Mouse (Mus musculus) ovary, postnatal 14 days (tissue): ENCODE results near the gene Wdr59.
"Not testable (repeated sequence)": the region's sequence is repeated elsewhere in the genome, so short reads cannot be mapped to it uniquely, and the experiment has no call there.

ENCODE experiments used
- DNase-seq: peaks from one replicate; pipeline ENCODE4 v3.0.0; 2022; ENCODE audit warnings: low spot score

Gene Wdr59

DNA sequence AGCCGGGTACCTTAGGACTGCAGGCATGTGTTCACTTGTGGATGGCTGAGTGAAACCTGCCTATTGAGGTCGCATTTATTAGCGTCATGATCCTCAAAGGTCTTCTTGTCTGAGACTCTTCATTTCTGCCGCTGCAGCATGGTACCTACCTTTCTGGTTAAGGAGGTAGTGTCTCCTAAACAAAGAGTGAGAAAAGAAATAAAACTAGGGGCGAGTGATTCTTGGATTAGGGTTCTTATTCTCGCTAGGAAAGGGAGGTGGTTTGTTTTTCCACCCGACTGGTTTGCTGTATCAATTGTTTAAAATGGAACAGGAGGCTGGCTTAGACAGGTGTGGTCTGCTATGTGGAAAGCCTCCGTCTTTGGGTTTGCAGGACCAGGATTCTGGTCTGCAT, 15.9 kb upstream of the Wdr59 start:
- DNase-seq: no peak

DNA sequence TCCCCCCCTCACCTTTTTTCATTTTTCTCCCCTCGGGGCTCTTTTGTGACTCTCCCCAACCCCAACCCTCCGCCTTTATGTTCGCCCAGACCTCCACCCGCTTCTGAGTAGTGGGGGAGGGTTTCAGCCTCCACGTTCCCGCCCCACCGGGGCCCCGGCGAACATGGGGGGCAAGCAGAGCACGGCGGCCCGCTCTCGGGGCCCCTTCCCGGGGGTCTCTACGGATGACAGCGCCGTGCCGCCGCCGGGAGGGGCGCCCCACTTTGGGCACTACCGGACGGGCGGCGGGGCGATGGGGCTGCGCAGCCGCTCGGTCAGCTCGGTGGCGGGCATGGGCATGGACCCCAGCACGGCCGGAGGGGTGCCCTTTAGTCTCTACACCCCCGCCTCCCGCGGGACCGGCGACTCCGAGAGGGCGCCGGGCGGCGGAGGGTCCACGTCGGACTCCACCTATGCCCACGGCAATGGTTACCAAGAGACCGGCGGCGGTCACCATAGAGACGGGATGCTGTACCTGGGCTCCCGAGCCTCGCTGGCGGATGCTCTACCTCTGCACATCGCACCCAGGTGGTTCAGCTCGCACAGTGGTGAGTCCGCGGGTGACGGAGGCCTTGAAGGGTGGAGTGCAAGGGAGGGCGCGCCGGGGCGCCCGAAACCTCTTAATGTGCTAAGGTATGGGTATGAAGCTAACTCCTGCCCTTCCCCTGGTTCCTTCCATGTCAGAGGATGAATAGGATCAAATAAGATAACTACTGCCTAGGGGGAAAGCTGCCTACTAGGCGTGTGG, 15.3 kb upstream of the Wdr59 start:
- no peak for DNase-seq

GRCm38 (mm10) chr8:111536031-111536977, 14.4 kb upstream of the Wdr59 start, which contains the start of gene Znrf1:
Gene Znrf1 (plus strand): TSS chr8:111536097.
- peak; percentile 60 for DNase-seq

DNA sequence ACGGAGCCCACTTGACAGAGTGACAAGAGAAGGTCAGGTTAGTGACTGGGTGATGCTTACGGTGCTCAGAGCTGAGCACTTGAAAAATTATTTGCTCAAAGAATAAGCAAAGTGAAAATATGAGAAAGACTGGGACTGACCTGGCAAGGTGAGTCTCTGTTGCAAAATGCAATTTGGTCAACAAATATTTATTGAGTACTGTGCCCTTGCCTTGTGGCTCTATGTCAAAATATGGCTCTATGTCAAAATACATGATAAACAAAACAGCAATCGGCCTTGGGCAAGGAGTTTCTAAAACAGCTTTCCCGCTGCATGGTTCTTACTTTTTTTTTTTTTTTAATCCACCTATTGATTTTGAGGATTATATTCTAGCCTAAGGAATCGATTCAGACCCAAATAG, 13.6 kb upstream of the Wdr59 start:
- DNase-seq: no peak

- no peak for DNase-seq
Measured at GRCm38 (mm10) chr8:111533503-111533902, 11.6 kb upstream of the Wdr59 start.

GRCm38 (mm10) chr8:111531621-111532020, 9.7 kb upstream of the Wdr59 start:
- no peak for DNase-seq

DNA sequence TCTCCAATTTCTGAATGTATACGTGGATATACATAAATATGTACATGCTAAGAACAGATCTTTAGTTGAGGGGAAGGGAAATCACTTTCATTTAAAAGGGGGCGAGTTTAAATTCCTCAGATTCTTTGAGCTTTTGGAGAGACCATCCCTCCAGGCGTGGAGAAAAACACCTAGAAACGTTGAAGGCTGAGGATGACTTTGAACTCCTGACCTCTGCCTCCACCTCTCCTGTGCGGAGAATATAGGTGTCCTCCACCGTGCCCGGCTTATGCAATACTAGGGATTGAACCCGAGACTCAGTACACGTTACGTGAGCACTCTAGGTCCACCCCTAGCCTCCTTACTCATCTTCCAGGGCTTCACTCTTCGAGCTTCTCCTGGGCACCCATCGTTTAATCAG, 9.3 kb upstream of the Wdr59 start:
- DNase-seq: no peak

DNA sequence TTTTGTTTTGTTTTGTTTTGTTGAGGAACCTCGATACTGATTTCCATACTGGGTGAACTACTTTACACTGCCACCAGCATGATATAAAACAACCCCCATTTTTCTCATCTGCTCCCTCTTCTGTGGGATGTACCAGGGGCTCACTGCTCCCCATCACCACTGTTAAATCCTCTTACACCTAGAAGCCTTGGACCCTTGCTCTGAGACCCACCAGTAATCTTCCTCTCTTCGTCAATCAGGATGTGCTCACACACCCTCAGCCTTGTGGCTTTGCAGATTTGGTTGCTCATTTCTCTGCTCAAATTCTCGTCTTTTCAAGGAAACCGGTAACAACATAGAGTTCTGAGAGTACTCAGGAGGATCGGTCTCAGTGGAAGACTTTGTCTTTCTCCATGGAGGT, 6.2 kb upstream of the Wdr59 start:
- DNase-seq: no peak

DNA sequence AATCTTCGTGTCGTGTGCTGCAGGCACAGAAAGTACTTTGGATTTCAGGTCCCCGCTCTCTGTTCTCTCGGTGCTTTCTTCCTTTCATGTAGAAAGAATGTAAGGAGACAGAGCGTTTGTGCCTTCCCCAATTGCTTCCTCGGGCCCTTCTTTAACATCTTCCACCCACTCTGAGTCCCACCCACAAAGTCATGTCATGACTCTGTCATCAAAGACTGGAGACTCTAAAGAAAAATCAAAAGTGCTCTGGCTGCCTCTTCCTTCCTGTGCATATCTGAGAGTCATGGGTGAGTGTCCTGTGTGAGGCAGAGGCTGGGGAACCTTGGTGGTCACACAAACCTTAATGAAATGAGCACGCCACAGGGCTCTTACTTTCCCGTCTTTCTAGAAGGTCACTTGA, 5.3 kb upstream of the Wdr59 start:
- no peak for DNase-seq

DNA sequence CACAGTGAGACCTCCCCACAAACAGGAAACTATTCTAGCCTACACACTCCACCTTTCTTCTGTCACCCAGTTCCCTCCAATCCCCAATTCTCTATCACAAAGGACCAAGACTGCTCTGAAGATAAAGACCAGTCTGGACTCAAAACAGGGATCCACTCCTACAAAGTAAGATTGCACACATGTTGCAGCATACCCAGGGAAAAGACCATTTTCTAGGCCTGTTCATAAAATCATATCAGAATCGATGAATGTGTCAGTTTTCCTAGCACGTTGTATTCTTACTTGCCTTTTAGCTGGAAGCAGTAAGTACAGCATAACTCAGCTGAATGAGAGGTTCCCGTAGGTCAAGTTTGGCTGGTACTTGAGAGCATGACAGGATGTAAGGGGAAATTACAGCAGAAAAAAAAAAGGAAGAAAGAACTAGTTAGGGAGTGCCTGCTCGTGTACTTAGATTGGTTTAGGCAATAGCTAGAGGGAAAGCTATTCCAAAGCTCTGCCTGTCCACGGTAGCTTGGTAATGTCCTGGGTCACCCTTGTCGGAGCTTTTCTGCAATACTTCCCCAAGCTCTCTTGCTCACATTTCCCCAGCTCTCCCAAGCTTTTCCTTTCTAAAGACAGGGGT, 4.6 kb upstream of the Wdr59 start:
- DNase-seq: no peak

- no peak for DNase-seq
Measured at GRCm38 (mm10) chr8:111517466-111517865, 4.4 kb downstream of the Wdr59 start.

- no peak for DNase-seq
Measured at GRCm38 (mm10) chr8:111516451-111517035, 5.3 kb downstream of the Wdr59 start.

DNA sequence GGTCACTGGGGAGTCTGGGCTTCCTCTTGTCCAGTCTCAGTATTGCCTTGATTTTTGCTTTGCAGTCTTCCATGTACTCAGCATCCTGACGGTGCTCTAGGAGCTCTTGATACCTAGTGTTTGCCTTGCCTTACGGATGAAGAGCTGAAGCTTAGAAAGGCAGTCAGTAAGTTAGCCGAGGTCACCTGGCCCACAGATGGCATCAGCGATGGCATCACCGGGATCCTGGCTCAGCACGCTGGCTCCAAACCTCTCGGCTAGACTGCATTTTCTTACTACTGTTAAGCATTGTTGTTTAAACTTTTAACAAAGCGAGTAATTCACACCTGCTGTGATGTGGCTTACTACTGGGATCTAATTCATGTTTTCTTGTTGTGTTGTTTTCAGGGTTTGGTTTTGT, 8.4 kb downstream of the Wdr59 start:
- DNase-seq: no peak

DNA sequence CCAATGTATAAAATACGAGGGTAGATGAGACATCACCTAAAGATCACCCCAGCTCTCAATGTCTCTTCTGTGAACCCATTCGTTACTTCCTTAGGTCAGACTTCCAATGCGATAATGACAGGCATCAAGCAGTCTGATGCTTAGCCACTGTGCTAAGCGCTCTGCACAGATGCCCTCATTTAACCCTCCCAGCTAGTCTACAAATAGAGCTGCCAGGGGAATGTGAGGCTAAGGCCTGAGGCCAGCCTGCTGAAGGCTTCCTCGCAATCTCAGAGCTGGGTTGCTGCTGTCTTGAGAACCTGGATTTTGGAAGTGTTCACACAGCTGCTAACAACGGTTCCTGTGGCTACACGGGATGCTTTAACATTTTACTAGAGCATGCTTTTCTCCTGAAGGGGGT, 9.0 kb downstream of the Wdr59 start:
- DNase-seq: no peak

DNA sequence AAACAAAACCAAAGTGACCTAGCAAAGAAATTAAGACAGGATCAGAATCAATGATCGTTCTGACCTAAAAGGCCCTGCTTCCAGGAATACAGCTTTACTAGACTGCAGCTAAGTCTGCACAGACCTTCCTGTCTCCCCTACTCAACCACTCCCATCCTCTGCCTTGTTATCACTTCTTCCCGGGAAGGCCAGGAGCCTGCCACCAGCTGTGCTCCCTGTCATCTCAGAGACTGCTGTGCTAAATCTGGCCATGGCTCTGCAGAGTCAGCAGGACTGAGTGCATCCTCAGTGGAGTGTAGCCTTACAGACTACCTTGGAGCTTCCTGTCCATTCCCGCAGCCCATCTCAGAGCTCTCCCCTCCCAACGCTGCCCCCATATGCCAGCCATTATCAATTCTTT, 11.5 kb downstream of the Wdr59 start:
- no peak for DNase-seq

DNA sequence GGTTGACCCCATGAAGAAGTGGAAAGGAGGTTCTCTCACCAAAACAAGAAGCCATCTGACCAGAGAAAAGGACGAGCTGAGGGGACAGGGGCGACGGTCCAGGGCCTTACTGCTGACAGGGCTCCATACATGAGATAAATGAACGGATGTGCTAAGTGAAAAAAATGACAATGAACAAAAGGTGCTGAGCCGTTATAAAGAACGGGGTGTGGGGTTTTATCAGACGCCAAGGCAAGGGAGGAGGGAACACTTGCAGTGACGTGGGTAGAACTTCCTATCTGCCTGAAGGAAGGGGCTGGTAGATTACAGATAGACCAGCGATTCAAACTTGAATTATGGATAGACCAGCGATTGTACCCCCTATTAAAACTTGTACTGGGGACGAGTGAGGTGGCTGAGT, 12.6 kb downstream of the Wdr59 start:
- DNase-seq: no peak

DNA sequence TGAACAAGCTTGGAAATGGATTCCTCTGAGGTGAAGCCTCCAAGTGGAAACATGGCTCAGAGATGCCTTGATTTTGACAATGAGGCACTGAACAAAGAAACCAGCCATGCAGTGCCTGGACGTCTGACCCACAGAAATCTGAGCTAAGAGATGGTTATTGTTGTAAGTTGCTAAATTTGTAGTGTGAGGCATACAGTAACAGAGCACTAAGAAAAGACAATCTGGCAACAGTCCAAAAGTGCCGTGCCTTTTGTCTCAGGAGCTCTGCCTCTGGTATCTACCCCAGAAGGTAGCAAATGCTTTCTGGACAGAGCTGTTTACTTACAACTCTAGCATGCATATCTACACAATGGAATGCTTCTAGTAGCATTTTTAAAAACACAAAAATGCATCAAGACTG, 13.3 kb downstream of the Wdr59 start:
- no peak for DNase-seq

GRCm38 (mm10) chr8:111501724-111502464, 20.0 kb downstream of the Wdr59 start:
- no peak for DNase-seq

- not testable (repeated sequence) for DNase-seq
Measured at GRCm38 (mm10) chr8:111498249-111498648, 23.6 kb downstream of the Wdr59 start.

- no peak for DNase-seq
Measured at GRCm38 (mm10) chr8:111496326-111496725, 25.6 kb downstream of the Wdr59 start.

- no peak for DNase-seq
Measured at GRCm38 (mm10) chr8:111493176-111493575, 28.7 kb downstream of the Wdr59 start.

- no peak for DNase-seq
Measured at GRCm38 (mm10) chr8:111492508-111492907, 29.4 kb downstream of the Wdr59 start.
